Mouse (Mus musculus): Measurements from ENCODE around the gene Alkbh3. TPM values are rescaled to one million over a fixed set of nuclear protein-coding genes. Genes with fewer than 3 reads are reported as not detected.

Gene Alkbh3
- polyA plus RNA-seq, 1 experiment from 2014 or later, result 69.3 TPM

GRCm38 (mm10) chr2:94035428-94036331, 25.1 kb upstream of the Alkbh3 start:
- ATAC-seq (ENCODE audit: insufficient read depth) (peak; percentile 44), DNase-seq (peak; percentile 84)
- 67% methylated on average over 9 of the region's 9 CpGs for WGBS
- H3K27ac ChIP-seq (ENCODE audit: low read depth), result no peak overlapping the region
- H3K9ac ChIP-seq, result no peak overlapping the region
- H3K9me3 ChIP-seq (ENCODE audit: low read depth, low read length), result no peaks in the 10 kb centered on the region
- no peaks in the 10 kb centered on the region for H3K27me3 ChIP-seq (ENCODE audit: insufficient read depth, low read length)
- TF ChIP-seq CTCF (IDR thresholded peaks at IDR 0.05; ENCODE audit: low read depth), result peak; percentile 89
- H3K4me2 ChIP-seq, result no peak overlapping the region
- no peak overlapping the region for H3K4me3 ChIP-seq (ENCODE audit: low read depth, low read length)
- peaks cover 26% of the 10 kb centered on the region for H3K36me3 ChIP-seq (ENCODE audit: insufficient read depth)
- no peaks in the 10 kb centered on the region for H3K4me1 ChIP-seq (ENCODE audit: insufficient read depth)

- no peak overlapping the region for H3K27ac ChIP-seq (ENCODE audit: low read depth)
- DNase-seq, result no peak
- no peak for ATAC-seq (ENCODE audit: insufficient read depth)
- no peak overlapping the region for H3K4me2 ChIP-seq
- TF ChIP-seq CTCF (IDR thresholded peaks at IDR 0.05; ENCODE audit: low read depth), result no peak
- H3K9ac ChIP-seq, result no peak overlapping the region
- H3K9me3 ChIP-seq (ENCODE audit: low read depth, low read length), result no peaks in the 10 kb centered on the region
- H3K36me3 ChIP-seq (ENCODE audit: insufficient read depth), result peaks cover 26% of the 10 kb centered on the region
- no peaks in the 10 kb centered on the region for H3K27me3 ChIP-seq (ENCODE audit: insufficient read depth, low read length)
- H3K4me3 ChIP-seq (ENCODE audit: low read depth, low read length), result no peak overlapping the region
- no peaks in the 10 kb centered on the region for H3K4me1 ChIP-seq (ENCODE audit: insufficient read depth)
Observed at GRCm38 (mm10) chr2:94030602-94031001, 20.0 kb upstream of the Alkbh3 start.

GRCm38 (mm10) chr2:94024637-94025036, 14.0 kb upstream of the Alkbh3 start:
- DNase-seq (no peak), ATAC-seq (ENCODE audit: insufficient read depth) (no peak)
- Histone ChIP-seq H3K9me3 (ENCODE audit: low read depth, low read length) (no peaks in the 10 kb centered on the region), H3K4me1 (ENCODE audit: insufficient read depth) (no peaks in the 10 kb centered on the region), H3K9ac (no peak overlapping the region), H3K36me3 (ENCODE audit: insufficient read depth) (no peaks in the 10 kb centered on the region), H3K27ac (ENCODE audit: low read depth) (no peak overlapping the region), H3K4me3 (ENCODE audit: low read depth, low read length) (no peak overlapping the region), H3K27me3 (ENCODE audit: insufficient read depth, low read length) (no peaks in the 10 kb centered on the region), H3K4me2 (no peak overlapping the region)
- WGBS, result 45% methylated on average over 6 of the region's 6 CpGs
- TF ChIP-seq CTCF (IDR thresholded peaks at IDR 0.05; ENCODE audit: low read depth), result no peak

- Histone ChIP-seq H3K4me1 (ENCODE audit: insufficient read depth) (no peaks in the 10 kb centered on the region), H3K4me3 (ENCODE audit: low read depth, low read length) (no peak overlapping the region), H3K27ac (ENCODE audit: low read depth) (no peak overlapping the region), H3K27me3 (ENCODE audit: insufficient read depth, low read length) (no peaks in the 10 kb centered on the region), H3K36me3 (ENCODE audit: insufficient read depth) (peaks cover 75% of the 10 kb centered on the region), H3K9ac (no peak overlapping the region), H3K4me2 (no peak overlapping the region), H3K9me3 (ENCODE audit: low read depth, low read length) (no peaks in the 10 kb centered on the region)
- WGBS, result 2% methylated on average over 2 of the region's 2 CpGs
- TF ChIP-seq CTCF (IDR thresholded peaks at IDR 0.05; ENCODE audit: low read depth), result peak; percentile 98
- peak; percentile 96 for DNase-seq
- peak; percentile 62; the same call in 1 of the 2 replicates for ATAC-seq (ENCODE audit: insufficient read depth)
Observed at GRCm38 (mm10) chr2:94002331-94002730, 8.3 kb downstream of the Alkbh3 start.

- H3K4me3 ChIP-seq (ENCODE audit: low read depth, low read length), result no peak overlapping the region
- H3K9ac ChIP-seq, result no peak overlapping the region
- H3K27me3 ChIP-seq (ENCODE audit: insufficient read depth, low read length), result no peaks in the 10 kb centered on the region
- peaks cover 75% of the 10 kb centered on the region for H3K36me3 ChIP-seq (ENCODE audit: insufficient read depth)
- ATAC-seq (ENCODE audit: insufficient read depth) (no peak), DNase-seq (no peak)
- H3K4me2 ChIP-seq, result no peak overlapping the region
- no peaks in the 10 kb centered on the region for H3K4me1 ChIP-seq (ENCODE audit: insufficient read depth)
- no peaks in the 10 kb centered on the region for H3K9me3 ChIP-seq (ENCODE audit: low read depth, low read length)
- no peak for TF ChIP-seq CTCF (IDR thresholded peaks at IDR 0.05; ENCODE audit: low read depth)
- WGBS, result 68% methylated on average over 4 of the region's 4 CpGs
- H3K27ac ChIP-seq (ENCODE audit: low read depth), result no peak overlapping the region
Observed at GRCm38 (mm10) chr2:94001918-94002317, 8.7 kb downstream of the Alkbh3 start.

GRCm38 (mm10) chr2:94001411-94001810, 9.2 kb downstream of the Alkbh3 start:
- peak; percentile 21 for DNase-seq
- no peak for TF ChIP-seq CTCF (IDR thresholded peaks at IDR 0.05; ENCODE audit: low read depth)
- Histone ChIP-seq H3K4me2 (no peak overlapping the region), H3K27me3 (ENCODE audit: insufficient read depth, low read length) (no peaks in the 10 kb centered on the region), H3K9ac (no peak overlapping the region), H3K9me3 (ENCODE audit: low read depth, low read length) (no peaks in the 10 kb centered on the region), H3K4me1 (ENCODE audit: insufficient read depth) (no peaks in the 10 kb centered on the region), H3K36me3 (ENCODE audit: insufficient read depth) (peaks cover 75% of the 10 kb centered on the region), H3K27ac (ENCODE audit: low read depth) (no peak overlapping the region), H3K4me3 (ENCODE audit: low read depth, low read length) (no peak overlapping the region)
- ATAC-seq (ENCODE audit: insufficient read depth), result no peak
- WGBS, result 79% methylated on average over 6 of the region's 6 CpGs

GRCm38 (mm10) chr2:93996254-93996653, 14.4 kb downstream of the Alkbh3 start, which contains the start of gene Gm27027:
Gene Gm27027, minus strand, starts transcription at chr2:93996354.
- 91% methylated on average over 6 of the region's 6 CpGs for WGBS

More at GRCm38 (mm10) chr2:93996254-93996653, 14.4 kb downstream of the Alkbh3 start, which contains the start of gene Gm27027:
- no peaks in the 10 kb centered on the region for H3K9me3 ChIP-seq (ENCODE audit: low read depth, low read length)
- H3K27me3 ChIP-seq (ENCODE audit: insufficient read depth, low read length), result no peaks in the 10 kb centered on the region
- no peak for DNase-seq
- H3K27ac ChIP-seq (ENCODE audit: low read depth), result no peak within 1 kb of the TSS
- no peak within 1 kb of the TSS for H3K4me2 ChIP-seq
- ATAC-seq (ENCODE audit: insufficient read depth), result no peak
- peaks cover 86% of the 10 kb centered on the region for H3K36me3 ChIP-seq (ENCODE audit: insufficient read depth)
- TF ChIP-seq CTCF (IDR thresholded peaks at IDR 0.05; ENCODE audit: low read depth), result no peak
- H3K4me3 ChIP-seq (ENCODE audit: low read depth, low read length), result no peak within 1 kb of the TSS
- no peaks in the 10 kb centered on the region for H3K4me1 ChIP-seq (ENCODE audit: insufficient read depth)
- H3K9ac ChIP-seq, result no peak within 1 kb of the TSS

All from lung, embryonic 14.5 days (tissue).